Mouse (Mus musculus) E14TG2a.4 (cell line): ENCODE data around the gene Hsd17b1.

Source experiments
- CTCF ChIP-seq: conservative IDR thresholded peaks from 2 replicates; pipeline ENCODE4 v1.5.1; 2014; ENCODE audit warnings: low read length
- NANOG ChIP-seq: IDR thresholded peaks from 2 replicates; pipeline ENCODE4 v1.6.1; 2014; ENCODE audit warnings: borderline replicate concordance, low read length, mixed read lengths
- POU5F1 ChIP-seq: IDR thresholded peaks from 2 replicates; pipeline ENCODE4 v1.6.1; 2014; ENCODE audit warnings: low read length, borderline replicate concordance

- no peak for TF ChIP-seq CTCF
- TF ChIP-seq NANOG: no peak
- no peak for TF ChIP-seq POU5F1
Measured at GRCm38 (mm10) chr11:101109351-101109750, 31.1 kb downstream of the Hsd17b1 start.
